Mouse (Mus musculus): Measurements from ENCODE around the gene Tas2r121. TPM values are rescaled to one million over a fixed set of nuclear protein-coding genes. Genes with fewer than 3 reads are reported as not detected.

Gene Tas2r121
- total and polyA plus RNA-seq, 3 experiments = not detected

DNA sequence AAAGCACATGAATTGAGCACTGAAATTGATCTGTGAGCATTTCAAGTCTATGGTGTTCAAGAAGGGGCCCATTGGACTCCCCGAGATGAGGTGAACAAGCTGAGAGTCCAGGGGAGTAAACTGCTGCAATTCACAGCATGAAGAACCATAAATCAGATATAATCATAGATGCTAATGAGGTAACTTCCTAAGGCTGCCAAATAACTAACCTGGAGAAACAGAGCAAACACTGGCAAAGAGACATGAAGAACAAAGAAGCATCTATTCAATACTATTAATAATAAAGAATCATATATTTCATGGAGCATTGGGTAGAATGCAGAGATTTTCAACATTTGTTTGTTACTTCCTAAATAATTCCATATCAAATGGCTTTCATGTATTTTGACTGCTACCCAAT is 49.4 kb downstream of the Tas2r121 start, which contains the start of gene A630073D07Rik:
TSS of gene A630073D07Rik (minus strand) at position 101 of the 400 bp plus-strand sequence.
- Histone ChIP-seq H3K36me3 (ENCODE audit: control insufficient read depth, insufficient read depth, low read length) (no peaks in the 10 kb centered on the region), H3K27ac (no peak within 1 kb of the TSS), H3K4me3 (no peak within 1 kb of the TSS), H3K9ac (ENCODE audit: low read depth, low read length) (no peak within 1 kb of the TSS), H3K79me2 (replicated peaks; ENCODE audit: control insufficient read depth, insufficient read depth, low read length) (no peaks in the 10 kb centered on the region), H3K4me1 (ENCODE audit: control insufficient read depth, insufficient read depth, low read length) (no peaks in the 10 kb centered on the region), H3K27me3 (ENCODE audit: control insufficient read depth, insufficient read depth, low read length) (no peaks in the 10 kb centered on the region)
- no peak for DNase-seq
- WGBS = 83% methylated on average over 1 of the region's 1 CpGs
- intact Hi-C loops (cut with DNase I) = no loop called here
- no peak for TF ChIP-seq EP300 (IDR thresholded peaks at IDR 0.05; ENCODE audit: insufficient read depth, low read depth, low read length)
- no peak for TF ChIP-seq CTCF (IDR thresholded peaks at IDR 0.05)
- no peak for TF ChIP-seq POLR2A (IDR thresholded peaks at IDR 0.05; ENCODE audit: insufficient read depth, low read depth, low read length)

Other genes with a start within 250 kb of the Tas2r121 start
- not detected for gene Prh1, start 131.2 kb downstream of the Tas2r121 start, total RNA-seq (2021)
- not detected in 2 replicates for gene Prh1, start 131.2 kb downstream of the Tas2r121 start, polyA plus RNA-seq (2012; rRNA removed)
- gene Prp2, start 105.1 kb downstream of the Tas2r121 start, total RNA-seq (2021) = not detected
- gene Prp2, start 105.1 kb downstream of the Tas2r121 start, polyA plus RNA-seq (2012; rRNA removed) = not detected in 2 replicates
- gene A630073D07Rik, start 49.5 kb downstream of the Tas2r121 start, total RNA-seq (2021) = not detected
- gene A630073D07Rik, start 49.5 kb downstream of the Tas2r121 start, polyA plus RNA-seq (2012; rRNA removed) = not detected in 2 replicates
- gene Tas2r120, start 44.1 kb downstream of the Tas2r121 start, total RNA-seq (2021) = not detected
- gene Tas2r120, start 44.1 kb downstream of the Tas2r121 start, polyA plus RNA-seq (2012; rRNA removed) = not detected in 2 replicates
- gene Tas2r122, start 10.9 kb upstream of the Tas2r121 start, total RNA-seq (2021) = not detected
- not detected in 2 replicates for gene Tas2r122, start 10.9 kb upstream of the Tas2r121 start, polyA plus RNA-seq (2012; rRNA removed)
- not detected for gene Tas2r115, start 37.0 kb upstream of the Tas2r121 start, total RNA-seq (2021)
- gene Tas2r115, start 37.0 kb upstream of the Tas2r121 start, polyA plus RNA-seq (2012; rRNA removed) = not detected in 2 replicates
- not detected for gene Tas2r124, start 53.7 kb upstream of the Tas2r121 start, total RNA-seq (2021)
- not detected in 2 replicates for gene Tas2r124, start 53.7 kb upstream of the Tas2r121 start, polyA plus RNA-seq (2012; rRNA removed)
- not detected for gene Tas2r102, start 61.1 kb upstream of the Tas2r121 start, total RNA-seq (2021)
- not detected in 2 replicates for gene Tas2r102, start 61.1 kb upstream of the Tas2r121 start, polyA plus RNA-seq (2012; rRNA removed)
- not detected for gene Tas2r136, start 77.2 kb upstream of the Tas2r121 start, total RNA-seq (2021)
- not detected in 2 replicates for gene Tas2r136, start 77.2 kb upstream of the Tas2r121 start, polyA plus RNA-seq (2012; rRNA removed)
- gene Tas2r117, start 101.8 kb upstream of the Tas2r121 start, total RNA-seq (2021) = not detected
- not detected in 2 replicates for gene Tas2r117, start 101.8 kb upstream of the Tas2r121 start, polyA plus RNA-seq (2012; rRNA removed)
- not detected for gene Tas2r123, start 146.1 kb upstream of the Tas2r121 start, total RNA-seq (2021)
- gene Tas2r123, start 146.1 kb upstream of the Tas2r121 start, polyA plus RNA-seq (2012; rRNA removed) = not detected in 2 replicates
- gene Tas2r116, start 154.4 kb upstream of the Tas2r121 start, total RNA-seq (2021) = not detected
- gene Tas2r116, start 154.4 kb upstream of the Tas2r121 start, polyA plus RNA-seq (2012; rRNA removed) = not detected in 2 replicates
- not detected for gene Tas2r110, start 167.0 kb upstream of the Tas2r121 start, total RNA-seq (2021)
- gene Tas2r110, start 167.0 kb upstream of the Tas2r121 start, polyA plus RNA-seq (2012; rRNA removed) = not detected in 2 replicates
- not detected for gene Tas2r113, start 192.0 kb upstream of the Tas2r121 start, total RNA-seq (2021)
- not detected in 2 replicates for gene Tas2r113, start 192.0 kb upstream of the Tas2r121 start, polyA plus RNA-seq (2012; rRNA removed)
- gene Tas2r125, start 208.6 kb upstream of the Tas2r121 start, total RNA-seq (2021) = not detected
- gene Tas2r125, start 208.6 kb upstream of the Tas2r121 start, polyA plus RNA-seq (2012; rRNA removed) = not detected in 2 replicates